Mouse (Mus musculus): ENCODE results near the gene B3galt4. TPM values are rescaled to one million over a fixed set of nuclear protein-coding genes. Genes with fewer than 3 reads are reported as not detected.
"Not testable (repeated sequence)": the region's sequence is repeated elsewhere in the genome, so short reads cannot be mapped to it uniquely, and the experiment has no call there.

Gene B3galt4
- 10 to 100 TPM; 18.7 to 19.0 TPM for polyA plus RNA-seq (2017; shearing (Covaris generic))

DNA sequence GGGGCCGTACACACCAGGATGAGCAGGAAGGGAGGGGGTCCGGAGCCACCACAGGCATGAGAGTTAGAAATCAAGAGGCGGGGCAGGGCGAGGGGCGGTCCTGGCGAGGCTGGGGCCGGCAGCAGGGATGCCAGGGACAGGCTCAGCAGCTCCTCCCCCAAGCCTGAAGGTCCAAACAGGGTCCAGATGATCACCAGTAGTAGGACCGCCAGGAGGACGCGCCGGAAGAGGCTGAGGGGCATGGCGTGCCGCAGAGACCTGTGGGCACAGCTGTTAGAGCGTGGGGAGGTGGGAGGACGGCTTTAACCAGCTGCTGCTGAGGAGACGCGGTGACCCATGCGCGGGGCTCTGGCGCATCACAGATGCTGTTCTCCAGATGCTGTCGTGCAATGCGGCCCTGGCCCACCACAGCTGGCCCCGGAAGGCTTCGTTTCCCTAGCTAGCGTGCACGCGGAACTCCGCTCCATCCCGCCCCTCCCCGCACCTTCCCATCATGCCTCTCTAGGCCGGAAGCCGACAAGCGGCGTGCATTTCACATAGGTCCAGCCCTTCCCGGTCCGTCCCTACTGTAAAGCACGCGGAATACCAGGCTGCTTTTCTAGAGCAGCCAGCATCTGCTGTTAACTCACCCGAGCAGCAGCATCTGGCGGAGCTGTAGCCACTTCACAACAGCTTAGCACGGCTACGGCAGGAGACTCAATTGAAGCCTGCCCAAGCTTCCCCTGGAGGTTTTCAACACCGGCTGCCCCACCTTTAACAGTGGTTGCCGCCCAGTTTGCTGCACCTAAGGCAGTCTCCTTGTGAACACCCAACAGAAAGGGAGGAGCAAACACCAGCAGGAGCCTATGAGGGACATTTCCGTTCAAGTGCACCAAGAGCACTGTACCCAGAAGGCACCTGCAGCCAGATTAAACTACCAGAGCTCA is at the start of gene B3galt4:
TSS of gene B3galt4 (minus strand) at position 468 of the 926 bp plus-strand sequence.
- peak; percentile 64 for ATAC-seq

DNA sequence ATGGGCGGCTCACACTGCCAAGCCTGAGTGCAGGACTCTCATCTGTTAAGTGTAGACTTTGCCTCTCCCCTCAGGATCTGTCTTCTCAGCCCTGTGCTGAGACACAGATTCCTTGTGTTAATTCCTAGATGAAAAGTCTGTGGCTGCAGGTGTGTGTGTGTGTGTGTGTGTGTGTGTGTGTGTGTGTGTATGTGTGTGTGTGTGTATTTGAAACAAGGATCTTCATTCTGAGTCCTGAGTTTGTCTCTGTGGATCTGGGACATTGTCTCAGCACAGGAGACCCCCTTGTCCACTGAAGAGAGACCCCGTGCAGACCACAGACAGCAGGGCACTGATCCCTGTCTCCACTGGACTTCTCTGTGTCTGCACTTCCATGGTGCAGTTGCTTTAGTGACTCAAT is 49.5 kb upstream of the B3galt4 start:
- not testable (repeated sequence) for ATAC-seq

DNA sequence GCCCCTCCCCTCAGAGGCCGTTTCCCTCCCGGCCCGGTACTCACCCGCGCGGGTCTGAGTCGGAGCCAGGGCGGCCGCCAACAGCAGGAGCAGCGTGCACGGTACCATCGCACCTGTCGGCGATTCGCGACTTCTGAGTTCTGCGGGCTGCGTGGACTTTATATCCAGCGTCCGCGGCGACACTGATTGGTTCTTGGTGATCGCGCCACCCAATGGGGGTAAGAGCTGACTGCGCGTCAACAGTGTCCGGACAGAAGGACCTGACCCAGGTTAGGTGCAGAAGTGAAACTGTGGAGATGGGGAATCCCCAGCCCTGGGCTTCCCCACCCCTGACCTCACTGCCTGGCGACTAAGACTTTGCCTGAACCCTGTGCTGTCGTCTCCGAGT is 48.9 kb upstream of the B3galt4 start, which contains the start of gene H2-K1:
TSS of gene H2-K1 (minus strand) at position 198 of the 388 bp plus-strand sequence.
- ATAC-seq: peak; percentile 91

DNA sequence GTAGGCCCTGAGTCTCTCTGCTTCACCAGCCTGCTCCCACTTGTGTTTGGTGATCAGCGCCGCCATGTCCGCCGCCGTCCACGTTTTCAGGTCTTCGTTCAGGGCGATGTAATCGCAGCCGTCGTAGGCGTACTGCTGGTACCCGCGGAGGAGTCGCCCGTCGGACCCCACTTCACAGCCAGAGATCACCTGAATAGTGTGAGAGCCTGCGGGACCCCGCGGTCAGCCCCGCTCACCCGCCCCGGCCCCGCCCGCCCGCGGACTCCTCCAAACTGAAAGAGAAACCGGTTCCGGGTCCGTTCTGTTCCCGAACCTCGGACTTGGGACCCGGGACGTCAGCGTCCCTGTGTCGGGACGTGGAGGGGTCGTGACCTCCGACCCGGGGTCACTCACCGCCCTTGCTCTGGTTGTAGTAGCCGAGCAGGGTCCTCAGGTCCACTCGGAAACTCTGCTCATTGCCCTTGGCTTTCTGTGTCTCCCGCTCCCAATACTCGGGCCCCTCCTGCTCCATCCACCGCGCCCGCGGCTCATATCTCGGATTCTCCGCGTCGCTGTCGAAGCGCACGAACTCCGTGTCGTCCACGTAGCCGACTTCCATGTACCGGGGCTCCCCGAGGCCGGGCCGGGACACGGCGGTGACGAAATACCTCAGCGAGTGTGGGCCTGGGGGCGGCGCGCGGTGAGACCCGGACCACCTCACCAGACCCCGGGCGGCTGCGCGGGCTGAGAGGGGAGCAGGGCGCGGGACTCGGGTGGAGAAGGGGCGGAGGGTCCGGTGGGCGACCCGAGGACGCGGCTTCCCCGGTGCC is 48.3 kb upstream of the B3galt4 start:
- ATAC-seq: peak; percentile 4

DNA sequence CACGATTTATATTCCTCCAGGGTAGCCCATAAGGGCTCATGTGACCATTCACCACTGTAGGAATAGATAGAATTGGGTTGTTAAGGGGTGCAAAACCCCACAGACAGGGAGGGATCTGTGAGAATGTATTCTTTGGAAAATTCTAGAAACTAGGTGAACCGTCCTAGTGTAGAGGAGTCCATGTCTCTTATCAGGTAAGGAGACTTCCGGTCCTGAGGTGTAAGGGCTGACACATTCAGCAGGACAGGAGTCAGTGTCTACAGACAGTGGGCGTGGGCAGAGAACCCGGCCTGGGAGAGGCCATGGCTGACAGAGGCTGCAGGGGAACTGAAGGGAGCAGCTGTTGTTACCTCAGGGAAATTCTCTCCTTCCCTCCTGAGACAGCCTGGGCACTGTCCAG is 47.4 kb upstream of the B3galt4 start:
- ATAC-seq: not testable (repeated sequence)

DNA sequence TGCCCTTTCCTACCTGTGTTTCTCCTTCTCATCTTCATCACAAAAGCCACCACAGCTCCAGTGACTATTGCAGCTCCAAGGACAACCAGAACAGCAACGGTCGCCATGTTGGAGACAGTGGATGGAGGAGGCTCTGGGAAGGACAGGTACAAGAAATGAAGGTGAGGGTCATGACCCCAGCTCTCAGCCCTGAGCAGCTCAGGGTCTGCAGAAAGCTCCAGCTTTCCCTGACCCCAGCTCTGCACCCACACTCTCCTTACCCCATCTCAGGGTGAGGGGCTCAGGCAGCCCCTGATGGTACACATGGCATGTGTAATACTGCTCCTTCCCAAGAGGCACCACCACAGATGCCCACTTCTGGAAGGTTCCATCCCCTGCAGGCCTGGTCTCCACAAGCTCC is 45.7 kb upstream of the B3galt4 start:
- ATAC-seq: not testable (repeated sequence)

DNA sequence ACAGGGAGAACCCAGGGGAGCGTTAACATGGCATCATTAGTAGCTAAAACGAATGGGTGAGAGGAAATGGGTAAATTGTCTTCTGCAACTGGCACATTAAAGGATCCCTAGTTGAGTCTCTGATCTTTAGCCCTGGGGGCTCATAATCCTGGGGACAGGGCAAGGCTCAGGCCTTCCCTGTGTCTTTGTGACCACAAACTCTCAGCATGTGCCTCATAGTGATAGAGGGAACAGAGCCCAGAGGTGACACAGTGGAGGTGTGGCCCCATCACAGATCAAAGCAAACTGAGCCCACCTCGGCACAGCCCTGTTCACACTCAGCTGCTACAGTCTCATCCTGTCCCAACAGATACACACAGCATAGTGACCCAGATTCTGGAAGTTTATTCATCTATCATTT is 44.4 kb upstream of the B3galt4 start:
- ATAC-seq: no peak

DNA sequence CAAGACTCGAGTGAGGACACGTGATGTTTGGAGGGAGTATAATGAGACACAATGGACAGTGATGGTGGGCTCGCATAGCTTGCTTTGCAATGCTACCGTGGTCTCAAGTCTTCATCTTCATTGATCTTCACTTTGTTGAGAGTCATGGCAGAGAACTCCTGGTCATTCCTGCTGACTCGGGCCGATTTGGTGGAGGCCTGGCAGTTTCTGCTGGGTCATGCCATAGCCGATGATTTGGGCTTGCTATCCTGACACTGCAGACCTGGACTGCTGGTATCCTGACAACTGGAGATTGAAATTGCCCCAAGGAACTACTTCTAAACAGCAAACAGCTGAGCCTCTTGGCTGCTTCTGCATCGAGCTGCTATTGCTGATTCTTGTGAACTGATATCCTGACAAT is 43.7 kb upstream of the B3galt4 start:
- no peak for ATAC-seq

DNA sequence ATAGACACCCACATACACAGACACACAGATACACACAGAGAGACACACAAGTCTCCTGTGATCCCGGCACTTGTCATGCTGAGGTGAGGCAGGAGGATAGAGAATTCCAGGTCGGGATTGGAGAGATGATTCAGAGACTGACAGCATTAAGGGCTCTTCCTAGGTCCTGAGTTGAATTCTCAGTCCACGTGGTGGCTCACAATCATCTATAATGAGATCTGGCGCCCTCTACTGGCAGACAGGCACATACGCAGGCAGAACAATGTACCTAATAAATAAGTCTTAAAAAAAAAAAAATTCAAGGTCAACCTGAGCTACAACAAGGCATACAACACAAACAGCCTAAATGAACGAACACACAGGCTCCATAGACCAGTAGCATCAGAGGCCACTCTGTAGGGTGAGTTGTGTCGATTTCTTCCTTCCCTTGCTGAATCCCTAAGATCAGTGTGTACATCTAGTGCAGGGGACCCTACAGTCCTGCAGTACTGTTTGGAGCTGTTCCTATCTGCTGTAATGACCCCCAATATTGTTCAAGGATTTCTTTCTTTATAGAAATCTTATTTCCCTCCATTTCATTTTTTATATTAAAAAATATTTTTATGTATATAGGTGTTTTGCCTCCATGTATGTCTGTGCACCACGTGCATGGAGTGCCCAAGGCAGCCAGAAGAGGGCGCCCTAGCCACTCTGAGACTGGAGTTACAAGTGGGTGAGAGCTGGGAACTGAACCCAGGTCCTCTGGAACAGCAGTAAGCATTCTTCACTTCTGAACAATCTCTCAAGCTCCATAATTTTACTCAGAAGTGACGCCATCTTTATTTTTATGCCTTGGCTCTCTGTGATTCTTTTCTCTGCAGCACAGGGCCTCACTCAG is 40.7 kb upstream of the B3galt4 start:
- ATAC-seq: peak; percentile 50

DNA sequence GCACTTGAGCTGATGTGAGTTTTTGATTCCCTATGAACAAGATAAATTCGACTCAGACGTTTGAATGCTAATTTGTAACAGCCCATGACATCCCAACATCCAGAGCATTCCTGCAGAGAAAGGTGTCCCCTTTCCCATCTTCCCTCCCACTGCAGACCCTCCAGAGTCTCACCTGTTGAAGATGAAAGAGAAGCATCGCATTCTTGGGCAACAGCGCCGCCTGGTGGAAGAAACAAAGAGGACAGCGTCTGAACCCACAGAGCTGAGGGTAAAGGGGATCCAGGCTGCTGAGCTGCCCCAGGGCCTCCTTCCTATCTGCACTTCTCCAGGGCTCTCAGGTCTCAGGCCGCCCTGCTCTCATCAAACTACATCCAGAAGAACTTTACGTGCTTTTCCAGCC is 30.8 kb upstream of the B3galt4 start:
- ATAC-seq: not testable (repeated sequence)

DNA sequence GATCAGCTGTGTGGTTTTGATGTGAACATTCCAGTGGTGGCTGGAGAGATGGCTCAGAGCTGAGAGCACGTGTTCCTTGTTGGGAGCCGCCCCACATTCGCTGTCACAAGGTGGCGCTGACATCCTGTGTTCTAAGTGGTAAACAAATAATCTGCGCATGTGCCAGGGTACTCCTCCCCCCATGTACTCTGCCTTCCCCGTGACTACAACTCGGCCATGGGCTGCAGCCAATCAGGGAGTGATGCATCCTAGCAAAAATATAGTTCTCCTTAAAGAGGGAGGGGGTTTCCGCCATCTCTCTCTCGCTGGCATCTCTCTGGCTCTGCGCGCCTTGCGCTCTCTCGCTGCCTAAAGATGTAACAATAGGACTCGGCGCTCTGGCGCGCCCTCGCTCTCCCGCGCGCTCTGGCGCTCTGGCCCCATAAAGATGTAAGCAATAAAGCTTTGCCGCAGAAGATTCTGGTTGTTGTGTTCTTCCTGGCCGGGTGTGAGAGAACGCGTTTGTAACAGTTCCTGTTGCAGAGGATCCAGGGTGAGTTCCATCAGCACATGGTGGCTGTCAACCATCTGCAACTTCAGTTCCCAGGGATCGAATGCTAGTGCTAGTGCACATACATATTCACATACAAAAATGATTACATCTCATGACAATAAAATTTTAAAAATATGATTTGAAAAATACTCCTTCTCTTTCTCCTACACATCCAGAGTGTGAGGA is 30.1 kb upstream of the B3galt4 start:
- ATAC-seq: peak; percentile 66

DNA sequence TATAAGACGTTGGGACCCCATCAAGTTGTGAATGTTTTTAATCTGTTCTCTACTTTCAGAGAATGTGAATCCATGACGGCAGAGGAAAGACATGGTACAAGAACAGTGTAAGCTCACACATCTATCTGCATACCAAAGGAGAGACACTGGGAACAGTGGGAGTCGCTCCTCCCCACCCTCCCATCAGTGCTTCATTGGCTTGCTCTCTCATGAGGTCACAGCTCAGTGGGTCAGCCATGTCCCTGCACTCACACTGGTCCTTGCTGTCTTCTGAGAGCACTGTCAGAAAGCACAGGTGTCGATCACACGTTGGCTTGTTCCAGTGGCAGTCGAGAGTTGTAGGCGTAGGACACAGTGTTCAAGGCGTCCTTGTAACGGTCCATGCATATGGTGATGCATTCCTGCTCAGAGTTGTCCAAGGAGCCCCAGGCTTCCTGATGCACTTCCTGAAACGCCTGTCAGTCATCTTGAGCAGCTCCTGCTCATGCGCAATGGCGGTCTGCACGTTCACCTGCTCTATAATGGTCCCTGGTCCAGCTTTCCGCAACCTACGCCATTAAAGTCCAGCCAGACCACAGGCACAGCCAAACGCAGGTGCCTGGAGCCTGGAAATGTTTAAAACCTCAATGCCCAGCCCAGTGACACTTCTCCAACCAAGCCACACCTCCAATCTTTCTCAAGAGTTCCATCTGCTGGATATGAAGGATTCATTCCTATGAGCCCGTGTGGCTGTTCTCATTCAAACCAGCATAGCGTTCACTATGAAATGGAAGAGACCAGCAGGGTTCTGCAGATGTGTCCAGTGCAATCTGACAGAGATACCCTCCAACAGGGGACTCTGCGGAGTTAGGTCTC is 29.1 kb upstream of the B3galt4 start:
- ATAC-seq: no peak

DNA sequence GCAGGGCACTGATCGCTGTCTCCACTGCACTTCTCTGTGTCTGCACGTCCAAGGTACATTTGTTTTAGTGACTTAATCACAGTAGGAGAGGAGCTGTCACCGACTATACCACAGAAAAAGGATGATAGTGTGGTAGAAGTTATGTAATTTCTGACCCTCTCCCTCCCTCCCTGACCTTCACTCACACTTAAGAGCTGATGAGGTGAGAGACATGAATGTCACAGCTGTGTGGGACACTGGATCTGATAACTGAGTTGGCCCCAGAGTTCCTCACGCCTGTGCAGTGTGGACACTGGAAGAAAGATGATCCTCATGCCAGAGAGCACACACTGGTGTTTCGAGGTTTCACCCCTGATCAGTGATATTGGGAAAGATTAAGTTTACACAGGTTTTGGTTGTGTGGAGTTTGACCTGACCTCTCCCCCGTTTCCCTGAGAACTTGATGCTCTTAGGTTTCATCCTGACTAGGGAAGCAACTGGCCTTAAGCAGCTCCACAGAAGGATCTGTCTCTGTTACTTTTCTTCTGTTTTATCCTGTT is 28.3 kb upstream of the B3galt4 start:
- no peak for ATAC-seq

DNA sequence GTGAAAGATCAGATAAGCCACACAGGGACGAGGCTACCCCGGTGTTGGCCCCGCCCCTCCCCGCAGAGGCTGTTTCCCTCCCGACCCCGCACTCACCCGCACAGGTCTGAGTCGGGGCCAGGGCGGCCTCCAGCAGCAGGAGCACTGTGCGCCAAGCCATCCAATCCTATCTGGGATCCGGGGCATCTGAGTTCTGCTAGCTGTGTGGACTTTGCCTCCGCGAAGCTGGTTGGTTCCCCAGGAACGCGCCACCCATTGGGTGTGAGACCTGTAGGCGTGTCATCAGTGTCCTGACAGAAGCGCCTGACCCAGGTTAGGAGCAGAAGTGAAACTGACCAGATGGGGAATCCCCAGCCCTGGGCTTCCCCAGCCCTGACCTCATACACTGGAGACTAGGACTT is 27.3 kb upstream of the B3galt4 start:
- peak; percentile 70 for ATAC-seq

DNA sequence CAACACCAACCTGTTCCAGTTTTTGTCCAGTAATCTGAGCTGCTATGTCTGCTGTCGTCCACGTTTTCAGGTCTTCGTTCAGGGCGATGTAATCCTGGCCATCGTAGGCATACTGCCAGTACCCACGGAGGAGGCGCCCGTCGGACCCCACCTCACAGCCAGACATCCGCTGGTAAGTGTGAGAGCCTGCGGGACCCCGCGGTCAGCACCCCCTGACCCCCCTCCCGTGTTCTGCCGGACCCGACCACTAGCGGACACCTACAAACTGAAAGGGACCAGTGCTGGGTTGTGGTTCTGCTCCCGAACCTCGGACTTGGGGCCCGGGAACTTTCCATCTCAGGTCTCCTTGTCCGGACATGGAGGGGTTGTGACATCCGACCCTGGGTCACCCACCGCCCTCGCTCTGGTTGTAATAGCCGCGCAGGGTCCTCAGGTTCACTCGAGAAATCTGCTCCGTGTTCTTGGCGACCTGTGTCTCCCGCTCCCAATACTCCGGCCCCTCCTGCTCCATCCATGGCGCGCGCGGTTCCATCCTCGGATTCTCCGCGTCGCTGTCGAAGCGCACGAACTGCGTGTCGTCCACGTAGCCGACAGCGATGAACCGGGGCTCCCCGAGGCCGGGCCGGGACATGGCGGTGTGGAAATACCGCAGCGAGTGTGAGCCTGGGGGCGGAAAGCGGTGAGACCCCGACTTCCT is 26.7 kb upstream of the B3galt4 start:
- ATAC-seq: no peak

DNA sequence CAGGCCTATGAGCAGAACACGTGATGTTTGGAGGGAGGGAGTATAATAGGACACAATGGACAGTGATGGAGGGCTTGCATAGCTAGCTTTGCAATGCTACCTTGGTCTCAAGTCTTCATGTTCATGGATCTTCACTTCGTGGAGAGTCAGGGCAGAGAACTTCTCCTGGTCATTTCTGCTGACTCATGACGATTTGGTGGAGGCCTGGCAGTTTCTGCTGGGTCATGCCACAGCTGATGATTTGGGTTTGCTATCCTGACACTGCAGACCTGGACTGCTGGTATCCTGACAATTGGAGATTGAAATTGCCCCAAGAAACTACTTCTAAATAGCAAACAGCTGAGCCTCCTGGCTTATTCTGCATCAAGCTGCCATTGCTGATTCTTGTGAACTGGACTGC is 22.3 kb upstream of the B3galt4 start:
- no peak for ATAC-seq

DNA sequence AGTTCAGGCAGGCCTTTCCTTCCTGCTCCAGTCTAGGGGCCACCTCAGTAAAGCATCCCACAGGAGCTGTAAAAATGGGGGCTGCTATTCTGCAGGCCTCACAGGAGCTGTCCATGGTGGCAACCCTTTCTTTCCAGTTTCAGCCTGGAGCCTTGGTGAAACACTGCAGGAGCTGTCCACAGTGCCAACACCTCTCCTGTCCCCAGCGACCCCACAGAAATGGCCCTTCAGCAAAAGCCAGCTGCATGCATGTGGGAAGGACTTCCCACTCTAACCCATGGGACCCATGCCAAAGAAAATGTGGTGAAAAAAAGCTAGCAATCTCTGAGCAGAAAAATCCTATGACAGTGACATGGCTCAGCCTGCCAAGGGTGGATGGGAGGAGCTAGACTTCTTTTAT is 21.4 kb upstream of the B3galt4 start:
- no peak for ATAC-seq

DNA sequence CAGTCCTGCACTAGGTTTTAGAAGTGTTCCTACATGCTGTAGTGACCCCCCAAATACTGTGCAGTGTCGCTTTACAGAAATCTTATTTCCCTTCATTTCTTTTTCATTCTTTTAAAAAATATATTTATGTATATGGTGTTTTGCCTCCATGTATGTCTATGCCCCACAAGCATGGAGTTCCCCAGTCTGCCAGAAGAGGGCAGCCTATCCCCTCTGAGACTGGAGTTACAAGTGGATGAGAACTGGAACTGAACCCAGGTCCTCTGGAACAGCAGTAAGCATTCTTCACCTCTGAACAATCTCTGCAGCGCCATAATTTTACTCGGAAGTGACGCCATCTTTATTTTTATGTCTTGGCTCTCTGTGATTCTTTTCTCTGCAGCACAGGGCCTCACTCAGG is 18.1 kb upstream of the B3galt4 start:
- ATAC-seq: no peak

DNA sequence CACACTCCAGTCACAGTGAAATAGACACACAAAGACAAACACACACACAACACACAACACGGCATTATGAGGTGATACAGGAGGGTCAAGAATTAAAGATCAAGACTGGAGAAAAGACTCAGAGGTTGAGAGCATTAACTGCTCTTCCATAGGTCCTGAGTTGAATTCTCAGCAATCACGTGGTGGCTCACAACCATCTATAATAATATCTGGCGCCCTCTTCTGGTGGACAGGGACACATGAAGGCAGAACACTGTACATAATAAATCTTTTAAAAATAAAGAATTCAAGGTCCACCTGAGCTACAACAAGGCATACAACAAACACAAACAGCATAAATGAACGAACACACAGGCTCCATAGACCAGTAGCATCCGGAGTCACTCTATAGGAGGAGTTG is 17.6 kb upstream of the B3galt4 start:
- ATAC-seq: peak; percentile 47

DNA sequence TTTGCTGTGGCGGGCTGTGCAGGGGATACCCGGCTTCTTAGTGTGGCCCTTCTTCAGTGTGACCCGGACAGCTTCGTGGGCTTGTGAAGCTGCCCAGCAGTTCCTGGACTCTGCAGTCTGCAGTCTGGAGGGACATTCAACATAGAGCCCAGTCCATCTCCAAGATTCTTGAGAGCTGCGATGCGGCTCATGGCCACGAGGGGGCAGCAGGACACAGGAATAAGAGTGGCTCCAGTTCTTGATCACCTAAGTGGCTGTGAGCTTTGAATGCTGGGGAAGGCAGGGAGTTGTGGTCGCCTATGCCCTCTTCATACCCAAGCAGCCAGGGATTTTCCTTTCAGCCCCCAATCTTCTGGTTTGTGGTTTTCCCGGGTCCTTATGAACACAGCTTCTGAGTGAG is 17.2 kb upstream of the B3galt4 start:
- peak; percentile 74 for ATAC-seq

Measured in activated CD4-positive, CD25-positive, alpha-beta regulatory T cell, adult 4 months (primary cell).